Mouse (Mus musculus) spleen, postnatal 4 days (tissue): Measurements from ENCODE around the gene Cwc27.

Source experiments
- DNase-seq, 2 experiments: peaks; one replicate each; pipeline ENCODE4 v3.0.0; 2022; ENCODE audit warnings: low spot score in 2 of 2

The Cwc27 gene

DNA sequence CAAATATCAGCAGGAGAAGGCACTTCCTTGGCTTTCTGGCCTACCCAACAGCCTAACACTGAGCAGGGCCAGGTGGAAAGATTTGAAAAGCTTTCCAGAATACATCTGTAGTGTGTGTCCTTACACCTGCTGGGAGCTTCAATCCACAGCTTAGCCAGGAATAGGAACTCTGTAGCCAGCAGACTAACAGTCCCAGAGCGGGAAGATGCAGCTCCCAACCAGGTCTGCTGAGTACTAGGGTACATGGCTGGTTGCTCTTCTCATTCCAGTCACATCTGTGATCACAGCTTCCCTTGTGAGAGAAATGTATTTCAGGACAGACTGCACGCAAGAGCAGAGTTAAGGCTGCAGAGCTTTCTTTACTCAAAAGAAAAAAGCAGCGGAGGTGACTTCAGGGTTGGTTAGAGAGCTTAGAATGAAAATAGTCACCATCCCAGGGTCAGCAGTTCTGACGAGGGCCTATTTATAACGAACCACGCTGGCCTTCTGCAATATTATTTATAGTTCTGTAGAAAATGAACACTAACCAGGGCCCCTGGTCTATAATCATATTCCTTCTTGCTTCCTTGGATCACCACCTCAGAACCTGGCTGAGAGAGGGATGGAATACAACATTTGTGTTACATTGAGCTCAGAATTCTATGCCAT is 171.0 kb downstream of the Cwc27 start:
- no peak for DNase-seq

DNA sequence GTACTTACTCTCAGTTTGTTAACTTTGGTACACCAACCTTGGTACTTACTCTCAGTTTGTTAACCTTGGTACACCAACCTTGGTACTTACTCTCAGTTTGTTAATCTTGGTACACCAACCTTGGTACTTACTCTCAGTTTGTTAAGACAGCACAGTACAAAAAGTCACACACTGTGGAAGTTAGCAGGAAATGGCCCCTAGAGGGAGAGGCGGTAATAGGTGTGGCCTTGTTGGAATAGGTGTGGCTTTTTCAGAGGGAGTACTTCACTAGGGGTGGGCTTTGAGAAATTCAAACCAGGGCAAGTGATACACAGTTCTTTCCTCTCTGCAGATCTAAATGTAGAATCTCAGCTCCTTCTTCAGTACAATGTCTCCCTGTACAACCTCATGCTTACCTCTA is 172.8 kb downstream of the Cwc27 start:
- no peak for DNase-seq

DNA sequence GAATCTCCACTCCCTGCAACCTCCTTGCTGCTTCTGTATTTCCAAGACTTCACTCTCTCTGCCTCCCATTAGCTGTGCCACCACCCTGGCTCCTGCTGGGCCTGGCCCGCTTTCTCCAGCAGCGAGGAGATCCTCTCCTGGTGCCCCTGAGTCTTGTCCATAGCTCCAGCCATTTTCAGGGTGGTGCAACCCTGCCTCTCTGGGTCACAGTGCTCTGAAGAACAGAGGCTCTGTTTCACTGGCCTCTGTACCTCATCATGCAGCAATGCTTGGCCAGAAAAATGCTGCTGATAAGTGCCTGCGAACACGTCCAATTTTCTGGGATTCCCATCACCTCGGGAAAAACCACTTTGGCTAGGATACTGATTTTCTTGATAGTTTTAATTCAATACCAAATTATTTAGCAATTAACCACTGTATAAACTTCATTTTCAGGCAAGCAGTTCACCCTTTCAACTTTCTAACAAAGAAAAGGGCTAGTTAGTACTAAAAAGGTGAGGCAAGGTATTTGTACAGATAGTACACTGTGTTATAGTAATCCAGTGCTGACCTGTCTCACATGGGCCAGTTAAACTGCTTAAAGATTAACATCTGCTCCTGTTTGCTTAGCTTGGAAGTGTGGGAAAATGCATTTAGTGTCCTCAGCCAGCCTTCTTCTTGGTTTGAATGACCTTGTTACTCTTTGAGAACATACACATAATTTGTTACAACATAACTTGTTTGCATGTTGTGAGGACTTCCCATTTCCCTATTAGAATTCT is 176.1 kb downstream of the Cwc27 start:
- no peak for DNase-seq

DNA sequence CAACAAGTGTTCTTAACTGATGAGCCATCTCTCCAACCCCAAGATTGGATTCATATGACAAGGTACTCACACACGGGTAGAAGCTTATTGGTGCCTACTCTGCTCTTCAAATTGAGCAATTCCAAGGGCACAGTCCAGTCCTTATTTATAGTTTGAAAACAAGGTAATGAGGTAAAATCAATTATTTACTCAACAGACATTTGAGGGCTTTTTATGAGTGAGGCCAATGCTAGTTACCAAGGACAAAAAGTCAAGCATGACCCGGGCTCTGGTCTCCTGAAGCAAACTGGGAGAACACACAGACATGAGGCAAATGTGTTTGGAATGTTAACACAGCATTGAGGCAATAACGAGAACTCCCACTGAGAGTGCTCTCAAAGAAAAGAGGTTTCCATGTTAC is 178.0 kb downstream of the Cwc27 start:
- no peak for DNase-seq

DNA sequence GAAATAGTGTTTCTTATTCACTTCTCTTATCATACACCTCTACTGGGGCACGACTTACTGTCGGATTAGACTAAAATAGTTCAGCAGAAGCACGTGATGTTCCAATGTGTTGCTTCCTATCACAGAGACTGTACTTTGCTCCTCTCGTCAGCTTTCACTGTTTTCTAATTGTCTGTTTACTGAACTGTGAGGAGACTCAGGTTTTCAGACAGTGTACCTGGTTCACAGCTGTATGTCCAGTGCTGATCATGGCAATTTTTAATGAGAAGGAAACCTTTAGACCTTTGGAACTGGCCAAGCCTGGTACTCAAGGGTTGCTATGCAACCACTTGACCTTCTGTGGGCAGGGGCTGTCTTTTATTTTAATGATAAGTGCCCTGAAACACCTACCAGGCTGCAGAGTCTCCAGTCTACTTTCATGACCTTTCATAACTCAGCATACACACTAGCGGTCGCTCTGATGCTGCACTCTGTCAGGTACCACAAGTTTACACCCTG is 180.9 kb downstream of the Cwc27 start:
- no peak for DNase-seq

DNA sequence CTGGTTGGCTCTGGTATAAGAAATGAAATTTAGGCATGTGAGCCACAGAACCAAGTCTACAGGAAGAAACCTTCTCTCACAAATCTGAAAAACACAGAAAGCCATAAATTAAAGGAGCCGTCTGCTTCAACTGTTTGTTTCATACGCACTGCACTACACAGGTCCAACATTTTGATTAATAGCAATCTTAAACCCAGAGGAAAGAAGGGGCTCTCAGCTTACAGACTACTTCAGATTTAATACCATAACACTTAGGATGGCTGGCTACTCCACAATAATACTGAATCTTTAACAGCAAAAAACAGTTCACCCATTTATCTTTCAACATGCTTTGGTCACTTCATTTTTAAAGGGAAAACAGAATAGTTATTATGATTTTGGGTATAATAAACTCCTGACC is 182.2 kb downstream of the Cwc27 start:
- no peak for DNase-seq

DNA sequence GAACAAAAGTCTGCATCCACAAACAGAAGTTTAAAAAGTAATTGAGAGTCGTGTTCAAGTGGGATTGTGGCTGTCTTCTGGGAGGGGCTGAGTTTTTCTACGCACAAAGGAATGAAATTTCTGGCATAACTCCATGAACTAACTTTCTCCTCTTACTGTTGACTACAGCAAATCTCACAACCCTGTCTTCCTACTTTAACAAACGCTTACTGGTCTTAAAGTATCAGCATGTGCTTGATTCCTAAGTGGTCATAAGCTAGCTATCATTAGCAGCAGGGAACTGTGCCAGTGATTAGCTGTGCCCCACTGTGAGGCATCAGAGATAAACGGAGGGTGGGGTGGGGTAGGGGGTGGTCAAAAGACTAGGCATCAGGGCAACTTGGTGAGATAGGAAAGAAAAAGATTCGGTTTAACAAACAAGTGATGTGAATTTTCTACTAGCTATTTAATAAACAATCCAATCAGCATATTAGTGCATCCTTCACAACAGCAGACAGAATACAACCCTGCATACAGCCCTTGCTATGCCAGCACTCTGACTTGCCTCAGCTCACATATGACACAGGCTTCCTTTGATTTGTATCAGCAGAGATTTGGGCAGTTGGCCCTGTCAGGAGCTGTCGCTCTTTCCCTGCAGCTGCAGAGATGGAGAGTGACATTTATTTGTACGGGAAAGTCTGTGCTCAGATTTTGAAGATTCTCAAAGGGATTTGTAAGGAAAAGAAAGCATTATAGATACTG is 184.3 kb downstream of the Cwc27 start:
- no peak for DNase-seq

DNA sequence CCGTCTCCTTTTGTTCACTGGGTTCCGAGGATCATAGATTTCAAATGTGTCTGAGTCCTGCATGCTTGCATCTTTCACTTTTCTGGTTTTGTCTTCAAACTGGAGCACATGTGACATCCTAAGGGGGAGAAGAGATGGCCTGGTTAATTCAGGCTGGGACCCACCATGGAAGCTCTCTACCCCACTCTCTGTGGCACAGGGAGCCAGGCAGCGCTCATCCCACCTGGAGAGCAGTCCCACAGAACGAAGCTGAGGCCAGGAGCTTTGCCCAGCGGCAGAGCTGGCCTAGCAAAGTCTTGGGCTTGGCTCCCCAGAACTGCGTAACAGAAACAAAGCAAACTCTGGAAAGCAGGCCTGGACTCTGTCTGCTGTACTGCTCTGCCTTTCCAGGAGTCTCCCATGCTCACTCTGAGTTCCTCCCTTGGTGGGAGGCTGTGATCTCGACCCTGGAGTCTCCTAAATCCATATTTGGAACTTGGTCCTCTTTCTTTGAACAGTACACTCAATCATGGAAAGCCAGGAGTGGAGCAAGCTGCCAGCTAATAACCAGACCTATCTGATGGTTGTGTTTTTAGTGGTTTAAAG is 185.2 kb downstream of the Cwc27 start:
- no peak for DNase-seq

DNA sequence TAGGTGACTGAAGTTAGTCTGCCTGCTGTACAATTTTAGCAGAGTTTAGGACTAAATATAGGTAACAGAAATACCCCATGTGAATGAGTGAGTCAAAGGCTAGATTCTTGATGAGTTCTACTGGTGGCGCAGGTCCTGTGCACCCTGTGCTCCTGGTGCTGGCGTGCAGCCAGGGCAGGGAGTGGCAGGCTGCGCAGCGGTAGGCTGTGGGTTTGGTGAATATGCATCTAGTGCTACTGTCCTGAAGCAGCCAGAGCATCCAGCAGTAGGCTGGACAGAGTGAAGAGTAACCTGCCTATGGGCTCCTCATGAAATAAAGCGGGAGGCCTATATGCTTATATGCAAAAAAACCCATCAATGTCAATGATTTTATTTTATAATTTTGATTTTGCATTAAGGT is 186.1 kb downstream of the Cwc27 start:
- no peak for DNase-seq

DNA sequence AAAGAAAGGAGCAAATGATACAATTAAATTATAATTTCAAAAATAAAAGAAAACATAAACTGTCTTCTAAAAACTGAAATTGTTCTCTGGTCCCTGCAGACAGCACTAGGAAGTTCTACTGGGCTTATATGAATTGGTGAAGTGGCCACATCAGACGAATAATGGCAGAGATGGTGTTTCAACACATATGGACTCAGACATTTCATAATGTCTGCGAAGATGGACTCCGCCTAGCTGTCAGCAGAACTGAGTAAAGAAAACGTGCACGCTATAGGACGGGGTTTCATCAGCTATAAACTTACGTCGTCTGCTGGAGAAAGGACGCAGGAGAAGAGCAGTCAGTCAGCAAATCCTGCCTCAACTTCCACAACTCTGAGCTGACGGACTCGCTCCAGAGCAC is 187.3 kb downstream of the Cwc27 start:
- DNase-seq: no peak

DNA sequence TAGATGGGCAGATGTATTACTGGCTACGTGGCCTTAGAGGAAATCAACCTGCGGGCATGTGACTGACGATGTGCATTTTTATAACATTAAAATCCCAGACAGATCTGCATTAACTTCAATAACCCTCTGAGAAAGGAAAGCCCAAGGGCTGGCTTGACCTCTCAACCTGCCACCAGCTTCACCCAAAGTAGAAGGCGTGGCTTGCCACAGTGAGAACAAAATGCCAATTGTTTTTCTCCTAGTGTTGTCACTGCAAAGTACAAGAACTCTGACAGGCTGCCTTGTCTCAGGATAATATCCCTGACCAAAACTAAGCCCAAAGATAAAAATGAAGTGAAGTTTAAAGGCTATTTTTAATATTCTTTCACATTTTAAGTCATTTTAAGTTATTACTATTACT is 188.9 kb downstream of the Cwc27 start:
- DNase-seq: no peak

DNA sequence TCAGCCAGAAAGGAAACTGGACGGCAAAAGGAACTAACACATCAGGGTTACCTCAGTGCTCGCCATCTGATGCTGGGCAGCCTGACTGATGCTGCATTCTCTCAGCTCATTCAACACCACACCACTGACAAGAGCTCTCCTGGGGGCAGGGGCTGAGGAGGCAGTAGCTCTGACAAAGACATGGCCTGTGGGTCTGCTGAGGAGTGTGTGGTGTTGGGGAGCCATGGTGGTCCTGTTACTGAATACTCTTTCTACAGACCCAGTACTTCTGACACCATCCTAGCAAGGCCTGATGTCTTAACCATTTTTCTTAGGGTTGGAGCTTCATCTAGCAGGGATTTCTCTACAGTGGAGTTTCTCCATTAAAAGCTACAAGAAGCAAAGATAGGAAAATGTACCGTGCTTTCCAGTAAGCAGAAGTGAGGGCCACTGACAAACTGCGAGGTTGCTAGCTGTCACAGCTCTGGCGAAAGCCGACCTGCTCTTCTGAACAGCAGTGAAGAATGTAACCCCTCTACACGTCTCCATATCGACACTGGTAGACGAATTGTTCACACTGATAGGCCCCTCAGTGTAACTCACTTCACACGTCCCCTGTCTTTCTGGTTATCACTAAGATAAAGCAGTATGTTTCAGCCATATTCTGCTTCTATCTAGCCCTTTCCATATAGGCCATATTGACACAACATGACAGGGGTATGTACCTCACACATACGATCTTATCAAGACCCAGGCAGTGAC is 189.6 kb downstream of the Cwc27 start:
- DNase-seq: no peak

DNA sequence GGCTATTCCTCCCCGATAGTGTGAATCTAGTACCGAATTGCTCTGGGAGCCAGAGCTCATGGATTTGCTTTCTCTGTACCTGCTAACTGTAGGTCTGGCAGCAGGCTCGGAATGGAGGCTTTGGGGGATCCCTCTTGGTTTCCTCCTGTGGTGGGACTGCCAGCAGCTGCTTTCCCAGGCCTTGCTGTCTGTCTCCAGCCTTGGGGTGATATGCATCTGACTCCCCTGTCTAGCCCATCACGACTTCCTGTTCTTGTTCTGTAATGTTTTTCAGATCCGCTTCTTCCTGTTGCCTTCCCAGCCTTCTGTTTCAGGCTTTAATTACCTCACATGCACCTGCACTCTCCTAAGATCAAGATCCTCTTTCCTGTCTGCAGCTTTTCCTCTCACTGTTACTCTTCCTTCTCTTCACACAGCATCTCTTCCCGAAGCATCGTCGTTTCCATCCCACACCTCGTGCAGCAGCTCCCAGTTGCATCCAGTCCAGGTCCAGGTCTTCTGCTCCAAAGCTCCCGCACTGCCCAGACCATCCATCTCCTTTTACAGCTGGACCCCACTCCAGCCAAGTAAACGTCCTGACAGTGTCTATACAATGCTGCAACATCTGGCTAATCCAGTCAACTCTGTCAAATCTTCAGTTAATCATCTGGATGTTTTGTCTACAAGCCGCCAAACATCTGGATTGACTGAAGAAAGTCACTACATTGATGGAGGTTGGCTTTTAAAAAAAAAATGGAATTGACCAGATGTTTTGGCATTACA is 193.6 kb downstream of the Cwc27 start:
- no peak for DNase-seq

DNA sequence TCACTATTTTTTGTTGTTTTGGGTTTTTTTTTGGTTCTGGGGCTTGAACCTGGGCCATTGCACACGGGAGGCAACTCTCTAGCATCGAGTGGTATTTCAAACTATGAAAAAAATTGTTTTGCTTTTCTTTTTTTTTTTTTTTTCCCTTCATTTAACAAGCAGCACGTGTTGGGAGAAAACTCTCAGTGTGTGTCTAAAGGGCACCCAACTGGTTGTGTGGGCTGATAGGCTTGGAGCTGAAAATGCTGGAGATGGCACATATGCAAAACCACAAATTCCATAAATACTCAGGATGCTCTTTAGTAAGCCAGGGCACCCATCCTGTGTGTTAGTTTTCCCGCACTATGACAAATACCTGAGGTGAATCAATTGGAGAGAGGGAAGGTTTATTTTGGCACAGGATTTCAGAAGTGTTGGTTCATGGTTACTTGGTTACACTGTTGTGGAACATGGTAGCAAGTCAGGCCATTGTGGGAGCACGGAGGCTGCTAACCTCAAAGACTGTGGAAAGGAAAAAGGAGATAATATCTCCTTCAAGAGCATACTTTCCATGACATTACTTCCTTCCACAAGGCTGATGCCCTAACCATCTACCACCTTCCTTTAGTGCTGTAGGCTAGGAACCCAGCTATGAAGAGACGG is 194.7 kb downstream of the Cwc27 start:
- no peak for DNase-seq

DNA sequence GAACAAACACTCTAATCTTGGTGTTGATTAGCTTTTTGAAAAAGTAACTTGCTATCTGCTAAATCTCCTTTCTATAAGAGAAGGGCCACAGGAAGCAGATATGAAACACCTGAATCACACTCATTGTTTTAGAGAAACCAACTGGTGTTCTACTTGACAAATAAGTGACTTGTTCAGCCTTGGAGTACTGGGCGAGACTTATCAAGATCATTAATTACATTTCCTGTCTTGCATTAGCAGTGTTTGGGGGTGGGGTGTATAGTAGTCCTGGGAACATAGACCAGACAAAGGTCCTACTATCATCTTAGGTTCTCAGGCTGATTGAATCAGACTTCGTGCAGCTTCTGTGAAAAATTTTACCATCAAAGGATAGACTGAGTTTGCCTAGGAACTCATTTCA is 196.5 kb downstream of the Cwc27 start:
- no peak for DNase-seq

DNA sequence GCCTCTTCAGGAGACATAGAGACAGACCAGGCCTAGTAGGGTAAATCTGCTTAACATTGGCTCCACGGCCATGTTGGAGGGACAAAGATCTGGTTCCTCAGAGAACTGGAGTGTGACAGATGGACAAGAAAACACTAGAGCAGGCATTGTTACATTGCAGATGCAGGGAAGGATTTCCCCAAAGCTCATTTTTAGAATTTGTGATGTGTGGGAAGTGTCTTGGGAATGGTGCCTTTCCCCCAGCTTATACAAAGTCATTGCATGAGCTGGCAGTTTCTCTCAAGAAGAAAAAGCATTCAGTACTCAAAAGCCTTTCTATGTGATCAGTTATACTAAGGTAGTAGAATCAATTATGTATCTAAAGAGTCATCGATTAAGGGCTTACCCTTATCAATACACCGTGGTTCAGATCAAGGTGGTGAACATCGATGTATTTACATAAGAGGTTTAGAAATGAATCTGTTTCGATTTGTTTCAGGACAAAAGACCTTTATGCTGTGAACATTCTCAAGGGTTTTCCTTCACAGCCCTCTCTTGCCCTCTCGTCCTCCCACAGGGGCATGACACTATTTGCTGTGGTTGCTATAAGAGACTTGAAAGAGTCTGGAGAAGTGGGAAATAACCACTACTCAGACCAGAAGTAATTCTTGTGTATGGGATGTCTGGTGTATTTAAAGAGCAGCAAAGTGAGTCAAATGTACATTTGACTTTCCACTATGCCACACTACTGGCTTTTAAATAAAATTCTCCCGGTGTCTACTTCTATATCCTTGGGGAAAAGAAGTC is 197.2 kb downstream of the Cwc27 start:
- no peak for DNase-seq

DNA sequence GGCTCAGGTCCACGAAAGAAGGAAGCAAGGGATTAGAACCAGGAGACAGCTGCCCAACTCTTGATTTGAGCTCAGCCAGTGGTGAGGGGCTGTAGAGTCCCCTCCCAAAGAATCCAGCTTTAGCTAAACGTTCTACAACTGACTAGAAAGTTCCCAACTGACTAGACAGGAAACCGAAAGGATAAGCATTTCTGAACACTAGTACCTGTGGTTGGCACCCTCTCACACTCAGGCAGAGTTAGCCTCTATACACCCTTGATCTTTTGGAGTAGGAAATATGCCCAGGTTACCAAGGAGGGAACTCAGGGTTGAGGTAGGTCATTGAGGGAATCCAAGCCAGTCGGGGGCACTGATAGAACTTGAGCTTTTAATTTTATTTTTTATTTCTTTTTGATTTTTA is 199.7 kb downstream of the Cwc27 start:
- DNase-seq: no peak

DNA sequence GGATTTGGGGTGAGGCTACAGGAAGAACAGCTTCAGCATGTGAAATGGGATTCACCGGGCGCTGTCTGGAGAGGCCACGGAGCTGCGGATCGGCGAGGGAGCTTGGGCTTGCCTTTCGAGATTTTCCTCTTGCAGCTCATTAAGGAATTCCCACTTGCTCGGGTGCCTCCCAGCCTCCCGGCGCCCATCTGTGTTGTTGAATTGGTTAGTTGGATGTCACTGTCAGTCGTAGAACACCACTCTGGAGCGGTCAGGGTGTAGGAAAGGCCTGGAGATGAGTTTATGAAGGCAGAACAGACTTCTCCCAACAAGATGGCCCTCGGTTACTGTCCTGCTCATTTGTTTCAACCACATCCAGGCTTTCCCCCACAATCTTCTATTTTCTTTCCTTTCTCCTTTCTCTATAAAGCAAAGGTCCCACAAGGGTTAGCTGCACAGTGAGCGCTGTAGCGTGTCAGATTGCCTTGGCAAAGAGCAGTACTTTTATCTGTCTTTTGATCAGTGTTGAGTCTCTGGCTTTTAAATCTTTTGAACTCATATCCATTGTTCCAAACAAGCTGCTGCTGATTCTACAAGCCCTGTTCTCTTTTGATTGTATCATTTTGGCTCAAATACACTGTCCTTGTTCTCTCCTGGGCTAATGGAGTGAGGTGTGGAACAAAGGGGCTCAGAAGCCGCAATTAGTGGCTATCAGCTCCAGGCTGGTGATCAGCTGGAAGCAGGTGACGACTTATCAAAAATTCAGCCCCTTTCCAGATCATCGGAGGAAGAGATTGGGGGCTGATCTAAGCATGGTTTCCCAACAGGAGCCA is 200.7 kb downstream of the Cwc27 start:
- no peak for DNase-seq

DNA sequence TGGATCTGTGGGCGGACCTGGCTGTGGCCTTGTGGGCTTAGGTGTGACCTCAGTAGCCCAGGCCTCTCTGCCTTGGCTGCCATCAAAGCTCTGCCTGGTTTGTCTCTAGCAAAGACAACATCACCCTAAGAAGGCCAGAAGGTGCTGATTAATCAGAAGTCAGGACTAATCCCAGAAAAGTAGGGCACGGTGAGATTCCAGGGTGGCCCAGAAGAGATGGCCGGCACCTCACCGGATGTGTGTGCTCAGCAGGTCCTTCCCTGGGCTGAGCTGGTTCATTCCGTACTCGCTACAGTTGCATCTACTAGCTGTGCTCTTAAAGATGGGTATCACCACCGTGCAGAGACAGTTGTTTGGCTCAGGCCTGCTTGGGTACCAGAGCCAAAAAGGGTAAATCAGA is 201.8 kb downstream of the Cwc27 start:
- DNase-seq: no peak
